Mouse (Mus musculus) stomach, postnatal 0 days (tissue): ENCODE results near the gene Slc30a2.

Experiments used
- CTCF ChIP-seq: IDR thresholded peaks from 2 replicates; pipeline ENCODE4 v1.5.1; 2016; ENCODE audit warnings: antibody characterized with exemption, low read depth, mild to moderate bottlenecking, moderate library complexity
- EP300 ChIP-seq: optimal IDR thresholded peaks from 2 replicates; pipeline ENCODE3; 2016; ENCODE audit warnings: antibody characterized with exemption

DNA sequence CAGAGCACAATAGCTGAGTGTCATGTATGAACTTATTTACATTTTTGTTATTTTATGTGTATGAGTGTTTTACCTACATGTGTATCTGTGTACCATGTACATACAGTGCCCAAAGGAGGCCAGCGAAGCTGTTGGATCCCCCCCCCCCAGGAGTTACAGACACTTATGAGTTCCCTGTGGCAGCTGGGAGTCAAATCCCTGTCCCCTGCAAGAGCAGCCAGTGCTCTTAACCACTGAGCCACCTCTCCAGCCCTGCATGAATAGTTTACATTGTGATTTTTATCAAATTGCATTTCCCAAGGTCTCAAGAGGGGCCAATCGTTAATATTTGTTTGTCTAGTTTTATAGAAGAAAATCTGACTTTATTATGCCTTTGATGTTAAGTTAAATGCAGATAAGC is 36.0 kb upstream of the Slc30a2 start:
- TF ChIP-seq CTCF (no peak), EP300 (no peak)
